Mouse (Mus musculus): ENCODE measurements around the gene Catsperg2.
A peak's percentile ranks its signal among the peaks of the same experiment; 100 is the strongest.
"Not testable (repeated sequence)": the region's sequence is repeated elsewhere in the genome, so short reads cannot be mapped to it uniquely, and the experiment has no call there.

Gene Catsperg2

DNA sequence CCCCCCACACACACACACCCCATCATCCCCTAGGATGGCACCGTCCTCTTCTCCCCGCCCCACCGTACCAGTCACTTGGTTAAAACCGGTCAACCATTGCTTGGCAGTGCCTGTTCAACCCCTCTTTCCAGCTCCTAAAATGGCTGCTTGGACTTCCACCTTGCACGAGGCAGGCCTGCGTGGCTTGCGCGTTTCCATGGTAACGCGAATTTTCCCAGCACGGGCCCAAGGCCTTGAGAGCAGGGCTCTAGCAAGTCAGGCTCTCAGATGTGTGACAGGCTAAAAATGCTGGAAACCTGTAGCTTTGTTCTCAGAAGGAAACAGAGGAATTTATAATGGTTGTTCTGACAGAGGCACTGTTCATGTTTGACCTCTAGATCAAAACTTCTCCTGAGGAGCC lies at the start of gene Catsperg2:
TSS of gene Catsperg2 (minus strand) at position 173 of the 400 bp plus-strand sequence.
- not testable (repeated sequence) for DNase-seq

DNA sequence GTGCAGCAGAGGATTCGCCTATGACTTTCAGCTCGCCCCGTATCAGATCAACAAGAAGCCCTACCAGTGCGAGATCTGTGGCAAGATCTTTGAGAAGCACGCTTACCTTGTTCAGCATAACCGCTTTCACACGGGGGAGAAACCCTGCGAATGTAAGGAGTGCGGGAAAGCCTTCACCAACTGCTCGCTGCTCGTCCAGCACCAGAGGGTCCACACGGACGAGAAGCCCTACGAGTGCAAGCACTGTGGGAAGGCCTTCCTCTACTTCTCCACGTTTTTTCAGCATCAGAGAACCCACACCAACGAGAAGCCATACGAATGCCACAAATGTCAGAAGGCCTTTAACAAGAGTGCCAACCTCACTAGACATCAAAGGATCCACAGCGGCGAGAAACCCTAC lies 49.7 kb upstream of the Catsperg2 start:
- no peak for DNase-seq

- DNase-seq: no peak
Measured at GRCm38 (mm10) chr7:29774371-29774770, 47.5 kb upstream of the Catsperg2 start.

GRCm38 (mm10) chr7:29773503-29773902 lies 46.7 kb upstream of the Catsperg2 start:
- DNase-seq: no peak

GRCm38 (mm10) chr7:29768980-29769379 lies 42.1 kb upstream of the Catsperg2 start:
- DNase-seq: no peak

GRCm38 (mm10) chr7:29768090-29768900 lies 41.5 kb upstream of the Catsperg2 start, which contains the start of gene Zfp84:
Gene Zfp84, plus strand, starts transcription at chr7:29768552.
- peak; percentile 94 for DNase-seq

DNA sequence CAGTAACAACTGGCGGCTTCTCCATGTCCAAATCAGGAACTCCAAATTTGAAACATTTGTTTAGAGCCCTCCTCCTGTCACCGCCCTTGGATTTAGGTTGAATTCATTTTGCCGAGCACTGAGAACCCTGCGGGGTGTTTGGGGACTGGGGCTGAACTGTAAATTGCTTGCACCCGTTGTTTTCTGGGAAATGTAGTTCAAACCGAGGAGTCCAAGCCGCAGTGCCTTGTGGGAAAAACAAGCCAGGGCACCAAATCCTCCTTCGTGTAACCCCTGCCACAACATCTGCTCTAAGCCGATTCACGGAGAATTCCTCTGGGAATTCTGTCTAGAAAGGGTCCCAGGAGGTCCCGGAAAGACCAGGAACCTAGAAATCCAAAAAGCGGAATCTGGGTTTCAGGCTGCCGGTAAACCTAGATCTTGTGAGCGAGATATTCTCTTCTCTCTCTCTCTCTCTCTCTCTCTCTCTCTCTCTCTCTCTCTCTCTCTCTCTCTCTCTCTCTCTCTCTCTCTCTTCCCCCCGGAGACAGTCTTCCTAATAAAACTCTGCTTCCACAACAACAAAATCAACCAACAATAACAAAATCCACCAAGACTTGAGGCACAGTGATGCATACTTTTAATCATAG lies 40.3 kb upstream of the Catsperg2 start:
- DNase-seq: peak; percentile 92

- no peak for DNase-seq
Measured at GRCm38 (mm10) chr7:29764702-29765101, 37.9 kb upstream of the Catsperg2 start.

DNA sequence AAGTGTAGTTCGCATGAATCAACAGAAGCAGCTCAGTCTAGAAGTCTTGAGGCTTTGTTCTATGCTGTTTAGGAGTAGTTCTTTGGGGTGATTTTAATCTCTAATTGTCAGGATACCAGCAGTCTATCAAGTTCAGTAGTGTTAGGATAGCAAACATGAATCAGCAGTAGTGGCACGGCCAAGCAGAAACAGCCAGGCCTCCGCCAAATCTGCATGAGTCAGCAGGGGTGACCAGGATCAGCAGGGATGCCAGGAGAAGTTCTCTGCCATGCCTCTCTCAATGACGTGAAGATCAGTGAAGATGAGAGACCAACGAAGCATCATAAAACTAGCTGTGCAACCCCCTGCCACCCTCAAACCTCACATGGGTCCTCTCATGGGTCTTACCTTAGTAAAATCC lies 33.6 kb upstream of the Catsperg2 start:
- no peak for DNase-seq

DNA sequence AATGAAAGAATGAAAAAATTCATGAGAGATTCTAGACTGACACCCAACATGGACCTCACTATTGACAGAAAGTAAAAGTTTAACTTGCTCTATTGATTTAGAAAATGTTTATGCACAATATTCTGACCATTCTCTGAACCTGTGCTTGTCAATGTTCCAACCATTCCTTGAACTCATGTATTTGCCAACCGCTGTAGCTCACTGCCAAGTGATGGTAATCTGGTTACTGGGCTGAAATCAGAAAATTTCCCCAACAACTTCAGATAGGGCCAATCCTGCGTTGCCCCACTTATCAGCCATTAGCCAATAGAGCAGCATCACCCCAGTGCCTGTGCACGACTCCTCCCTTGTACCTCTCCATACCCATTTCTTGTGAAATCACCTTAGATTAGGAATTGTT lies 15.4 kb upstream of the Catsperg2 start:
- DNase-seq: no peak

DNA sequence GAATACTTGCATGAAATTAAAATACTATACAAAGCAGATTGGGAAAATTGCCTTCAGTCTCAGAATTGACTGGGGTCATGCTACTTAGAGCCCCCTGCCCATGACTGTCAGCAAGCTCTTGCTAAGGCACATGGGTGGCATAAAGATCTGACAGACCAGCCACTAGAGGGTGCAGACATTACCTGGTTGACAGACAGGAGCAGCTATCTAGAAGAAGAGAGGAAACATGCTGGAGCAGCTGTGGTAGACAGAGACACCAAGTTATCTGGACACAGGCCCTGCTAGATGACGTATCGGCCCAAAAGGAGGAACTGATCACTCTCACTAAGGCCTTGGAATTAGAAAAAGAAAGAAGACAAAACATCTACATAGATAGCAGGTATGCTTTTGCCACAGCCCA lies 1.2 kb upstream of the Catsperg2 start:
- no peak for DNase-seq

DNA sequence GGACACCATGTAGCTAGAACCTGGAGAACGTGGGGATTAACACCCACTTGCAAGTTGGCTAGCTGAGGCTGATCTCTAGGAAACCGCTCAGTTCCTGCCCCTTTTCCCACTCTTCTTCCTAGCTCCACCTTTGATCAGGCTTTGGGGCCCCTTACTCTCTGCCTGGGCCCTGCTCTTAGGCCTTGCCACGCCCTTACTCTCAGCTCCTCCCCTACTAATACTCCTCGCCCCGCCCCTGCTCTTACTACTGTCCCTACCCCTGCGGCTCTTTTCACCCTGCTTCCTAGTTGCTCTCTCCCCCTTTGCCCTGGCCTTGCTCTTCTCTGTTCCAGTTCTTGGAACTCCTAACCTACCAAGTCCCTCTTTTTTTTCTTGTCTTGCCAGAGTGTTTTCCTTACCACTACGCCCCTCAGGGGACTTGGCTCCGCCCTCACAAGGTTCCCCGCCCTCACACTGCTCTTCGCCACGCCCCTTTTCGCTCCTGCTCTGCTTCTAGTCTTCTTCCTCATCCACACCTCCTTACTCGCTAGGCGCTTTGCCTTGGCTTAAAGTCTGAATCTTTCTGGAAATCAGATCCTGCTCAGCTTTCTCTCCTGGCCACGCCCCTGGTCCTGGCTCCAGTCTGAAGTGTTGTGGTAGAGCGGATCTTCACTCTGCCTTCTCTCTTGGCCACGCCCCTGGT lies 1.2 kb downstream of the Catsperg2 start:
- DNase-seq: not testable (repeated sequence)

DNA sequence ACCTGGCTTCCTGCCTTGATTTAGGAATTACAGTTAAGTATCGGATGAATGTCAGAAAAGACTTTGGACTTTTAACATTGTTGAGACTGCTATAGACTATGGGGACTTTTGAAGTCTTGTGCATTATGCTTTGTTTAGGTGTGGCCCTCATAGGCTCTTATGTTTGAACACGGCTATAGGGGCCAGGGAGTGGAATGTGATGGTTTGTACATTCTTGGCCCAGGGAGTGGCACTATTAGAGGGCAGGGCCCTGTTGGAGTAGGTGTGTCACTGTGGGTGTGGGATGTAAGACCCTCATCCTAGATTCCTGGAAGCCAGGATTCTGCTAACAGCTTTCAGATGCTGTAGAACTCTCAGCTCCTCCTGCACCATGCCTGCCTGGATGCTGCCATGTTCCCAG lies 17.9 kb downstream of the Catsperg2 start:
- DNase-seq: not testable (repeated sequence)

- DNase-seq: not testable (repeated sequence)
Measured at GRCm38 (mm10) chr7:29695231-29695630, 31.6 kb downstream of the Catsperg2 start.

GRCm38 (mm10) chr7:29681868-29682267 lies 45.0 kb downstream of the Catsperg2 start:
- no peak for DNase-seq

All from right cerebral cortex, adult 18-20 months (tissue).